Mouse (Mus musculus): ENCODE results near the gene Abcc9. TPM values are rescaled to one million over a fixed set of nuclear protein-coding genes. Genes with fewer than 3 reads are reported as not detected.

Gene Abcc9
- polyA plus RNA-seq, 1 experiment from 2014 or later: 1.9 TPM

- H3K27ac ChIP-seq (ENCODE audit: low read depth, low read length): no peak overlapping the region
Measured at GRCm38 (mm10) chr6:142654561-142654960, 47.6 kb downstream of the Abcc9 start.

GRCm38 (mm10) chr6:142652175-142652574 is 49.9 kb downstream of the Abcc9 start:
- Histone ChIP-seq H3K9me3 (replicated peaks; ENCODE audit: control insufficient read depth, low read length) (no peaks in the 10 kb centered on the region), H3K4me1 (ENCODE audit: control insufficient read depth, insufficient read depth, low read length) (no peaks in the 10 kb centered on the region), H3K4me3 (ENCODE audit: low read depth, low read length) (no peak overlapping the region), H3K9ac (ENCODE audit: low read length) (no peak overlapping the region), H3K36me3 (ENCODE audit: control insufficient read depth, insufficient read depth, low read length) (no peaks in the 10 kb centered on the region), H3K4me2 (ENCODE audit: low read length) (no peak overlapping the region), H3K27ac (ENCODE audit: low read depth, low read length) (no peak overlapping the region), H3K27me3 (replicated peaks; ENCODE audit: control insufficient read depth, insufficient read depth, low read length) (no peaks in the 10 kb centered on the region)
- no peak for DNase-seq (ENCODE audit: low spot score)
- WGBS: 83% methylated on average over 1 of the region's 1 CpGs
- no peak for ATAC-seq

More at GRCm38 (mm10) chr6:142654561-142654960, 47.6 kb downstream of the Abcc9 start:
- DNase-seq (ENCODE audit: low spot score): no peak
- H3K4me2 ChIP-seq (ENCODE audit: low read length): no peak overlapping the region
- no peaks in the 10 kb centered on the region for H3K9me3 ChIP-seq (replicated peaks; ENCODE audit: control insufficient read depth, low read length)
- no peaks in the 10 kb centered on the region for H3K27me3 ChIP-seq (replicated peaks; ENCODE audit: control insufficient read depth, insufficient read depth, low read length)
- no peaks in the 10 kb centered on the region for H3K4me1 ChIP-seq (ENCODE audit: control insufficient read depth, insufficient read depth, low read length)
- H3K36me3 ChIP-seq (ENCODE audit: control insufficient read depth, insufficient read depth, low read length): no peaks in the 10 kb centered on the region
- no peak overlapping the region for H3K4me3 ChIP-seq (ENCODE audit: low read depth, low read length)
- ATAC-seq: no peak
- whole genome bisulfite sequencing: 50% methylated on average over 5 of the region's 5 CpGs
- H3K9ac ChIP-seq (ENCODE audit: low read length): no peak overlapping the region

- H3K27me3 ChIP-seq (replicated peaks; ENCODE audit: control insufficient read depth, insufficient read depth, low read length): no peaks in the 10 kb centered on the region
- H3K9ac ChIP-seq (ENCODE audit: low read length): no peak overlapping the region
- H3K4me3 ChIP-seq (ENCODE audit: low read depth, low read length): no peak overlapping the region
- no peaks in the 10 kb centered on the region for H3K36me3 ChIP-seq (ENCODE audit: control insufficient read depth, insufficient read depth, low read length)
- H3K4me1 ChIP-seq (ENCODE audit: control insufficient read depth, insufficient read depth, low read length): no peaks in the 10 kb centered on the region
- 89% methylated on average over 3 of the region's 3 CpGs for WGBS
- DNase-seq (ENCODE audit: low spot score) (no peak), ATAC-seq (no peak)
- no peaks in the 10 kb centered on the region for H3K9me3 ChIP-seq (replicated peaks; ENCODE audit: control insufficient read depth, low read length)
- no peak overlapping the region for H3K27ac ChIP-seq (ENCODE audit: low read depth, low read length)
- no peak overlapping the region for H3K4me2 ChIP-seq (ENCODE audit: low read length)
Measured at GRCm38 (mm10) chr6:142649331-142649730, 52.8 kb downstream of the Abcc9 start.

GRCm38 (mm10) chr6:142645474-142645873 is 56.6 kb downstream of the Abcc9 start:
- Histone ChIP-seq H3K4me3 (ENCODE audit: low read depth, low read length) (no peak overlapping the region), H3K4me1 (ENCODE audit: control insufficient read depth, insufficient read depth, low read length) (no peaks in the 10 kb centered on the region), H3K9ac (ENCODE audit: low read length) (no peak overlapping the region), H3K27ac (ENCODE audit: low read depth, low read length) (no peak overlapping the region), H3K9me3 (replicated peaks; ENCODE audit: control insufficient read depth, low read length) (no peaks in the 10 kb centered on the region), H3K4me2 (ENCODE audit: low read length) (no peak overlapping the region), H3K27me3 (replicated peaks; ENCODE audit: control insufficient read depth, insufficient read depth, low read length) (no peaks in the 10 kb centered on the region), H3K36me3 (ENCODE audit: control insufficient read depth, insufficient read depth, low read length) (no peaks in the 10 kb centered on the region)
- ATAC-seq (no peak), DNase-seq (ENCODE audit: low spot score) (no peak)
- 70% methylated on average over 7 of the region's 7 CpGs for WGBS

GRCm38 (mm10) chr6:142639301-142639700 is 62.8 kb downstream of the Abcc9 start:
- WGBS: 89% methylated on average over 10 of the region's 10 CpGs

GRCm38 (mm10) chr6:142635654-142636053 is 66.5 kb downstream of the Abcc9 start:
- H3K36me3 ChIP-seq (ENCODE audit: control insufficient read depth, insufficient read depth, low read length): no peaks in the 10 kb centered on the region
- no peak overlapping the region for H3K27ac ChIP-seq (ENCODE audit: low read depth, low read length)
- 84% methylated on average over 4 of the region's 4 CpGs for WGBS
- no peak overlapping the region for H3K9ac ChIP-seq (ENCODE audit: low read length)
- ATAC-seq (no peak), DNase-seq (ENCODE audit: low spot score) (no peak)
- no peaks in the 10 kb centered on the region for H3K4me1 ChIP-seq (ENCODE audit: control insufficient read depth, insufficient read depth, low read length)
- H3K4me3 ChIP-seq (ENCODE audit: low read depth, low read length): no peak overlapping the region
- no peaks in the 10 kb centered on the region for H3K9me3 ChIP-seq (replicated peaks; ENCODE audit: control insufficient read depth, low read length)
- no peak overlapping the region for H3K4me2 ChIP-seq (ENCODE audit: low read length)
- H3K27me3 ChIP-seq (replicated peaks; ENCODE audit: control insufficient read depth, insufficient read depth, low read length): no peaks in the 10 kb centered on the region

More at GRCm38 (mm10) chr6:142639301-142639700, 62.8 kb downstream of the Abcc9 start:
- no peak overlapping the region for H3K9ac ChIP-seq (ENCODE audit: low read length)
- H3K27me3 ChIP-seq (replicated peaks; ENCODE audit: control insufficient read depth, insufficient read depth, low read length): no peaks in the 10 kb centered on the region
- H3K27ac ChIP-seq (ENCODE audit: low read depth, low read length): no peak overlapping the region
- no peak overlapping the region for H3K4me2 ChIP-seq (ENCODE audit: low read length)
- no peak for ATAC-seq
- no peaks in the 10 kb centered on the region for H3K4me1 ChIP-seq (ENCODE audit: control insufficient read depth, insufficient read depth, low read length)
- no peak for DNase-seq (ENCODE audit: low spot score)
- H3K4me3 ChIP-seq (ENCODE audit: low read depth, low read length): no peak overlapping the region
- no peaks in the 10 kb centered on the region for H3K36me3 ChIP-seq (ENCODE audit: control insufficient read depth, insufficient read depth, low read length)
- H3K9me3 ChIP-seq (replicated peaks; ENCODE audit: control insufficient read depth, low read length): no peaks in the 10 kb centered on the region

GRCm38 (mm10) chr6:142635185-142635583 is 66.9 kb downstream of the Abcc9 start:
- Histone ChIP-seq H3K9me3 (replicated peaks; ENCODE audit: control insufficient read depth, low read length) (no peaks in the 10 kb centered on the region), H3K36me3 (ENCODE audit: control insufficient read depth, insufficient read depth, low read length) (no peaks in the 10 kb centered on the region), H3K27me3 (replicated peaks; ENCODE audit: control insufficient read depth, insufficient read depth, low read length) (no peaks in the 10 kb centered on the region), H3K4me1 (ENCODE audit: control insufficient read depth, insufficient read depth, low read length) (no peaks in the 10 kb centered on the region), H3K9ac (ENCODE audit: low read length) (no peak overlapping the region), H3K4me2 (ENCODE audit: low read length) (no peak overlapping the region), H3K4me3 (ENCODE audit: low read depth, low read length) (no peak overlapping the region), H3K27ac (ENCODE audit: low read depth, low read length) (no peak overlapping the region)
- no peak for DNase-seq (ENCODE audit: low spot score)
- no peak for ATAC-seq

GRCm38 (mm10) chr6:142634530-142635184 is 67.5 kb downstream of the Abcc9 start:
- no peak overlapping the region for H3K9ac ChIP-seq (ENCODE audit: low read length)
- ATAC-seq (peak; percentile 50; the same call in 1 of the 2 replicates), DNase-seq (ENCODE audit: low spot score) (peak; percentile 33)
- 43% methylated on average over 10 of the region's 10 CpGs for WGBS
- no peaks in the 10 kb centered on the region for H3K4me1 ChIP-seq (ENCODE audit: control insufficient read depth, insufficient read depth, low read length)
- H3K36me3 ChIP-seq (ENCODE audit: control insufficient read depth, insufficient read depth, low read length): no peaks in the 10 kb centered on the region
- H3K27me3 ChIP-seq (replicated peaks; ENCODE audit: control insufficient read depth, insufficient read depth, low read length): no peaks in the 10 kb centered on the region
- H3K4me2 ChIP-seq (ENCODE audit: low read length): no peak overlapping the region
- H3K27ac ChIP-seq (ENCODE audit: low read depth, low read length): no peak overlapping the region
- H3K9me3 ChIP-seq (replicated peaks; ENCODE audit: control insufficient read depth, low read length): no peaks in the 10 kb centered on the region
- no peak overlapping the region for H3K4me3 ChIP-seq (ENCODE audit: low read depth, low read length)

GRCm38 (mm10) chr6:142623351-142623750 is 78.8 kb downstream of the Abcc9 start:
- DNase-seq (ENCODE audit: low spot score): no peak
- no peak overlapping the region for H3K9ac ChIP-seq (ENCODE audit: low read length)
- H3K36me3 ChIP-seq (ENCODE audit: control insufficient read depth, insufficient read depth, low read length): no peaks in the 10 kb centered on the region
- H3K4me1 ChIP-seq (ENCODE audit: control insufficient read depth, insufficient read depth, low read length): no peaks in the 10 kb centered on the region
- H3K9me3 ChIP-seq (replicated peaks; ENCODE audit: control insufficient read depth, low read length): no peaks in the 10 kb centered on the region
- WGBS: 84% methylated on average over 6 of the region's 6 CpGs
- H3K4me3 ChIP-seq (ENCODE audit: low read depth, low read length): no peak overlapping the region
- no peak overlapping the region for H3K27ac ChIP-seq (ENCODE audit: low read depth, low read length)
- no peak for ATAC-seq
- H3K27me3 ChIP-seq (replicated peaks; ENCODE audit: control insufficient read depth, insufficient read depth, low read length): no peaks in the 10 kb centered on the region
- H3K4me2 ChIP-seq (ENCODE audit: low read length): no peak overlapping the region

Measured in forebrain, embryonic 14.5 days (tissue).